14 mouse cellular contexts compared by ENCODE assay signal in the genomic region with DNA sequence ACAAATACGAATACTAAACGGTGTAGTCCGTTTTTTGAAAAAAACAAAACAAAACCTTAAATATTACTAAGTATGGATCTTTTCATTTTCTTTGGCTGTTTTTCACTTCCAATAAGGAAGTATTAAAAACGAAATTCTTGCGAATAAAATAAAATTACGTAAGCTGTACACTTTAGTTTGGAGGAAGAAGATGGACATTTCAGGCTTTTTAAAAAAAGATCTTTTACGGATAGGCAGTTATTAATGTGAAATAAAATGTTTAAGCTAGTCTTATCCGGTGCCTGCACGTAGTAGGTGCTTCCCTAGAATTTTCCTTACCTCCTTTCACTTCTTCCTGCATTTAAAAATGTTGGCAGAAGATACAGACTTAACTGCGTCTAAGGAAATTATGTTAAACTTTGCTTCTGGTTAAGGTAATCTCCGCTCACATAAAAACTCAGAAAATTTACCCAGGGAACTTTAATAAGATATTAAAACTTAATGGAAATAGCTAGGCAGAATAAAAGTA.
DNase-seq lines count a peak whose midpoint lies in the region; ATAC-seq and TF ChIP-seq lines count a peak whose summit lies in the region.
"Had no signal": no experiment of that assay in that cellular context is flagged by ENCODE, and none has a peak within 500 bp of the region (broad histone marks: within the 10 kb centered on the region; RNA-seq: fewer than 3 reads in every experiment).

No protein-coding gene starts in this region.

- H3K4me2 ChIP-seq in heart, embryonic 14.5 days (ENCODE audit: low read length) = peak overlapping the region; percentile 87
- peak overlapping the region; percentile 96; the same call in 1 of the 2 replicates for H3K4me2 ChIP-seq in lung, embryonic 15.5 days
- peak overlapping the region; percentile 88; the same call in 1 of the 2 replicates for H3K4me2 ChIP-seq in limb, embryonic 15.5 days

- H3K9ac ChIP-seq in heart, embryonic 14.5 days (ENCODE audit: low read length) = no peak overlapping the region
- H3K9ac ChIP-seq in lung, embryonic 15.5 days = no peak overlapping the region
- no peak overlapping the region for H3K9ac ChIP-seq in limb, embryonic 15.5 days
- H3K9ac ChIP-seq: intestine, embryonic 15.5 days had no signal

- no peaks in the 10 kb centered on the region for H3K9me3 ChIP-seq in heart, embryonic 14.5 days (ENCODE audit: control insufficient read depth, low read length)
- H3K9me3 ChIP-seq in lung, embryonic 15.5 days = no peaks in the 10 kb centered on the region
- no peaks in the 10 kb centered on the region for H3K9me3 ChIP-seq in limb, embryonic 15.5 days
- H3K9me3 ChIP-seq: intestine, embryonic 15.5 days had no signal

- TF ChIP-seq POLR2A in bone marrow macrophage, adult 2 months (IDR thresholded peaks at IDR 0.05; ENCODE audit: borderline replicate concordance, low read depth, low read length) = no peak

- no peak for DNase-seq in heart, adult 11 months
- DNase-seq in lung, postnatal 4 days = no peak
- no peak for DNase-seq in cerebellum, adult 9-11 months
- DNase-seq: adrenal gland, postnatal 36 days; left cerebral cortex, postnatal 4 days; lung, postnatal 14 days; right cerebral cortex, adult 18-20 months had no signal

- H3K4me3 ChIP-seq in heart, embryonic 14.5 days (ENCODE audit: control insufficient read depth in 1 of 2, insufficient read depth in 1 of 2, low read depth in 1 of 2, low read length in 2 of 2) = no peak overlapping the region
- H3K4me3 ChIP-seq in lung, embryonic 15.5 days = no peak overlapping the region
- H3K4me3 ChIP-seq in bone marrow macrophage, adult 2 months (ENCODE audit: insufficient read depth, low read length) = peak overlapping the region; percentile 60; the same call in 1 of the 2 replicates
- H3K4me3 ChIP-seq in limb, embryonic 15.5 days = no peak overlapping the region

- no peak for TF ChIP-seq CTCF in bone marrow macrophage, adult 2 months (IDR thresholded peaks at IDR 0.05; ENCODE audit: low read depth, low read length)

- ATAC-seq in heart, embryonic 14.5 days (ENCODE audit: insufficient number of reproducible peaks, insufficient read depth, low FRiP score, low read depth) = no peak
- no peak for ATAC-seq in lung, embryonic 15.5 days (ENCODE audit: borderline replicate concordance, extremely low read depth, low FRiP score, low TSS enrichment)
- ATAC-seq in limb, embryonic 15.5 days (ENCODE audit: insufficient number of reproducible peaks, low FRiP score, low TSS enrichment, low read depth) = no peak
- ATAC-seq: activated CD4-positive, CD25-positive, alpha-beta regulatory T cell, adult 4 months; CD4-positive, CD25-positive, alpha-beta regulatory T cell, adult 4 months; intestine, embryonic 15.5 days had no signal

- peaks cover 21 to 39% of the 10 kb centered on the region in 2 experiments; a peak in 3 of 4 replicates for H3K4me1 ChIP-seq in heart, embryonic 14.5 days (ENCODE audit: control insufficient read depth in 2 of 2, insufficient read depth in 2 of 2, low read length in 2 of 2)
- H3K4me1 ChIP-seq in lung, embryonic 15.5 days = peaks cover 50% of the 10 kb centered on the region
- H3K4me1 ChIP-seq in bone marrow macrophage, adult 2 months (ENCODE audit: control insufficient read depth, insufficient read depth, low read length) = peaks cover 9% of the 10 kb centered on the region
- peaks cover 60% of the 10 kb centered on the region for H3K4me1 ChIP-seq in limb, embryonic 15.5 days

- no peak overlapping the region for H3K27ac ChIP-seq in heart, embryonic 14.5 days (replicated peaks in 1 of 2; ENCODE audit: control insufficient read depth in 1 of 2, insufficient read depth in 1 of 2, low read depth in 2 of 2, low read length in 2 of 2)
- no peak overlapping the region for H3K27ac ChIP-seq in lung, embryonic 15.5 days
- no peak overlapping the region for H3K27ac ChIP-seq in bone marrow macrophage, adult 2 months (ENCODE audit: insufficient read depth, low read depth, low read length)
- no peak overlapping the region for H3K27ac ChIP-seq in limb, embryonic 15.5 days
- H3K27ac ChIP-seq: intestine, embryonic 15.5 days had no signal

- H3K27me3 ChIP-seq in heart, embryonic 14.5 days (ENCODE audit: control insufficient read depth, insufficient read depth, low read length) = peaks cover 34% of the 10 kb centered on the region
- H3K27me3 ChIP-seq in lung, embryonic 15.5 days = peaks cover 59% of the 10 kb centered on the region
- peaks cover 47% of the 10 kb centered on the region for H3K27me3 ChIP-seq in limb, embryonic 15.5 days

- no peaks in the 10 kb centered on the region for H3K36me3 ChIP-seq in heart, embryonic 14.5 days (ENCODE audit: control insufficient read depth, insufficient read depth, low read length)
- H3K36me3 ChIP-seq in lung, embryonic 15.5 days = no peaks in the 10 kb centered on the region
- H3K36me3 ChIP-seq in limb, embryonic 15.5 days = no peaks in the 10 kb centered on the region
- H3K36me3 ChIP-seq: intestine, embryonic 15.5 days had no signal

- WGBS in heart, embryonic 14.5 days = 8% methylated on average over 11 of the region's 11 CpGs
- WGBS in lung, embryonic 15.5 days = 7% methylated on average over 11 of the region's 11 CpGs
- 7% methylated on average over 11 of the region's 11 CpGs for WGBS in limb, embryonic 15.5 days
